Mouse (Mus musculus) liver, embryonic 14.5 days (tissue): Measurements from ENCODE around the gene Btbd1. TPM values are rescaled to one million over a fixed set of nuclear protein-coding genes. Genes with fewer than 3 reads are reported as not detected.

ENCODE experiments used
- ATAC-seq: fragments of 200-750 bp; cut with Nextera tagmentation; 2 replicates; pipeline ENCODE4 v1.8.0; 2017; ENCODE audit warnings: moderate number of reproducible peaks, mild to moderate bottlenecking, moderate library complexity; ENCODE audit not compliant: insufficient read depth
- DNase-seq, 3 experiments: peaks; one replicate each; pipeline ENCODE4 v3.0.0-alpha.2; 2012 to 2013; ENCODE audit warnings: low read depth in 3 of 3, low spot score in 3 of 3
- H3K27ac ChIP-seq: fragments of 300-500 bp; sonication (generic); 2 replicates; pipeline ENCODE4 v1.5.1; 2014; ENCODE audit warnings: moderate library complexity, mild to moderate bottlenecking, control low read depth, inconsistent platforms
- H3K27me3 ChIP-seq: fragments of 300-500 bp; sonication (generic); 2 replicates; pipeline ENCODE4 v1.6.1; 2014; ENCODE audit warnings: mild to moderate bottlenecking, low read length, moderate library complexity; ENCODE audit not compliant: control insufficient read depth, insufficient read depth
- H3K36me3 ChIP-seq: fragments of 300-500 bp; sonication (generic); replicated peaks from 2 replicates; pipeline ENCODE4 v1.6.1; 2014; ENCODE audit warnings: low read depth; ENCODE audit not compliant: control insufficient read depth, insufficient read depth
- H3K4me1 ChIP-seq, 2 experiments: fragments of 200-500 bp in 1 of 2; fragments of 300-500 bp in 1 of 2; sonication (generic) in 1 of 2; replicated peaks; 2 replicates each; pipeline ENCODE4 v1.6.1; 2012 to 2014; ENCODE audit warnings: antibody characterized with exemption in 1 of 2, inconsistent platforms in 1 of 2, low read length in 1 of 2; ENCODE audit not compliant: control insufficient read depth in 2 of 2, insufficient read depth in 2 of 2
- H3K4me2 ChIP-seq: fragments of 300-500 bp; sonication (generic); 2 replicates; pipeline ENCODE4 v1.6.1; 2014; ENCODE audit warnings: low read depth, mild to moderate bottlenecking, control low read depth, moderate library complexity
- H3K4me3 ChIP-seq, 2 experiments: fragments of 200-500 bp in 1 of 2; fragments of 300-500 bp in 1 of 2; sonication (generic) in 1 of 2; 2 replicates each; pipeline ENCODE4 v1.5.1; 2012 to 2014; ENCODE audit warnings: low read depth in 2 of 2, low read length in 2 of 2, mild to moderate bottlenecking in 2 of 2, control low read depth in 1 of 2, inconsistent platforms in 1 of 2, moderate library complexity in 1 of 2; ENCODE audit not compliant: insufficient read depth in 1 of 2
- H3K9ac ChIP-seq: fragments of 300-500 bp; sonication (generic); replicated peaks from 2 replicates; pipeline ENCODE4 v1.6.1; 2014; ENCODE audit warnings: mild to moderate bottlenecking, control low read depth, moderate library complexity
- H3K9me3 ChIP-seq: fragments of 300-500 bp; sonication (generic); 2 replicates; pipeline ENCODE4 v1.6.1; 2016; ENCODE audit warnings: low read length, mixed read lengths; ENCODE audit not compliant: control insufficient read depth
- CTCF ChIP-seq: IDR thresholded peaks from 2 replicates; pipeline ENCODE4 v1.5.1; 2016; ENCODE audit warnings: antibody characterized with exemption, low read depth, control low read depth
- EP300 ChIP-seq: IDR thresholded peaks from 2 replicates; pipeline ENCODE4 v1.6.1; 2016; ENCODE audit warnings: antibody characterized with exemption, low read depth
- WGBS: fragments of 180-500 bp; shearing (Covaris S2); extraction: QIAGEN DNeasy Blood & Tissue Kit; methylation state at CpG from one replicate; pipeline ENCODE4 v1.1.7; 2014; ENCODE audit not compliant: insufficient replicate concordance; 5-methylcytosine and 5-hydroxymethylcytosine counted together
- polyA plus RNA-seq, 2 experiments: library from polyadenylated mRNA; depleted of rRNA in 1 of 2; stranded (reverse) in 1 of 2; unstranded in 1 of 2; fragments of >200 nt; fragmentation: Nextera tagmentation in 1 of 2; extraction: Ambion mirVana in 1 of 2; gene quantifications; 2 replicates each; pipeline versions ENCODE4 v1.2.1 to v1.2.3; 2012 to 2014

Btbd1 gene
- polyA plus RNA-seq, 2 experiments, result 15.3 to 29.1 TPM

DNA sequence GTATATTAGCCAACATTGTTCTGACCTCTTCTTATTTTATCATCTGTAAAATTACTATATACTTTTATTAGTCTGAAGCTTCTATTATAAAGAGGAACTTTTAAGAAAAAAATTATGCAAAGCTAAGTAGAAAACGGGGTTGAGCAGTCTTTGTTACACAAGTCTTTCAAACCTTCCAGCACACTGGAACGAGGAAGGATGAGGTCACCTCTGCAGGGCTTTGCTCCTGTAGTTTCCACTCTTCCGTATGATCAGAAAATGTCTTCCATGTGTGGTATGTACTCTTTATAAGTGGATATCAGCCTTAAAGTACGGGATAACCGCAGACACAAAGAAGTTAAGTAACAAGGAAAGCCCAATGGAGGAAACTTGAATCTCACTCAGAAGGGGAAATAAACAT lies 6.2 kb upstream of the Btbd1 start:
- no peaks in the 10 kb centered on the region for H3K27me3 ChIP-seq
- TF ChIP-seq CTCF (no peak), EP300 (no peak)
- WGBS, result 64% methylated on average over 5 of the region's 5 CpGs
- no peaks in the 10 kb centered on the region for H3K36me3 ChIP-seq
- no peaks in the 10 kb centered on the region for H3K4me1 ChIP-seq
- H3K4me3 ChIP-seq, result no peak overlapping the region
- DNase-seq, result no peak
- no peaks in the 10 kb centered on the region for H3K9me3 ChIP-seq
- no peak overlapping the region for H3K4me2 ChIP-seq
- no peak for ATAC-seq
- no peak overlapping the region for H3K27ac ChIP-seq
- H3K9ac ChIP-seq, result no peak overlapping the region

DNA sequence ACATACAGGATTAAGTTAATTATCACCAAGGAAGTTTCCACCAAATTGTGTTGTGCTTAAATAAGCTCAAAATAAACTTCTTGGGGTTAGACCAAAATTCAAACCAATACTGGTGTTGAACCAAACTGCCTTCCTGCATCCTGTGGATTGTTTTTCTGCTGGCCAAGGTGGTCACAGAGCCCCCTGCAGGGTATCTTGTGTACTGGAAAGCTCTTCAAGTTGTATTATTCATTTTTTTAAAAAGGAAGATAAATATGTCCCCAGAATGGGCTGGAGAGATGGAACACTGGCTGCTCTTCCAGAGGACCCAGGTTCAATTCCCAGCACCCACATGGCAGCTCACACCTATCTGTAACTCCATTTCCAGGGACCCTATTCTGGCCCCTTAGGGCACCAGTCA lies 5.6 kb upstream of the Btbd1 start:
- DNase-seq (no peak), ATAC-seq (no peak)
- no peak for TF ChIP-seq EP300
- no peak for TF ChIP-seq CTCF
- H3K4me2 ChIP-seq, result no peak overlapping the region
- no peaks in the 10 kb centered on the region for H3K9me3 ChIP-seq
- no peaks in the 10 kb centered on the region for H3K36me3 ChIP-seq
- H3K27ac ChIP-seq, result no peak overlapping the region
- H3K27me3 ChIP-seq, result no peaks in the 10 kb centered on the region
- H3K9ac ChIP-seq, result no peak overlapping the region
- H3K4me1 ChIP-seq, result peaks cover 0 to 2% of the 10 kb centered on the region in 2 experiments; a peak in 2 of 4 replicates
- H3K4me3 ChIP-seq, result no peak overlapping the region

DNA sequence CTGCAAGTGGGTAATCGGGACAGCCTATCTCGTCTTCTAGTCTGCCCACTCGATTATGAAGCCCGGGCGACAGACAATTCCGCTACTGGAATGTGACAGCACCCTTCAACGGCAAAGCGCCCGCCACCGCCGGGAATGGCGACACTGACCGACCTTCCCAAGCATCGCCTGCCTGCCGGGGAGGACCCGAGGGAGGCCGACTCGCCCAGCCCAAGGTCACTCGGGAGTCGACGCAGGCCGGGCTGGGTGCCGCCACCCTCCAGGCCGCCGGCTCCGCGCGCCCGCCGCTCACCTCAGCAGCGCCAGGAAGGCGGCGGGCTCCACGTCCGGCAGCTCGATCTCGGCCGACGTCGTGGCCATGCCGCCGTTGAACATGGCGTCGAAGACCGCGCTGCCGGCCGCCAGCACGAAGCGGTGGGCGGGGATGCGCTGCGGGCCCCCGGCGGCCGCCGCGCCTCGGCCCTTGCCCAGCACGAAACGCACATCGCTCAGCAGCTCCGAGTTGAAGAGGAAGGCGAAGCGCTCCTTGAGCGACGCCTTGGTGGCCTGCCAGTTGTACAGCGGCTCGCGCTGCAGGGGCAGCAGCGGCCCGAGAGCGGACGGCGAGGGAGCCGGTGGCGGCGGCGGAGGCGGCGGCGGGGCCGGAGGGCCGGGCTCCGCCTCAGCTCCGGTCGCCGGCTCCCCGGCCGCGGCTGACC lies 401 bp downstream of the Btbd1 start:
- no peak for DNase-seq
- under 1% methylated on average over 74 of the region's 91 CpGs for WGBS
- H3K4me1 ChIP-seq, result peaks cover 13 to 22% of the 10 kb centered on the region in 2 experiments

DNA sequence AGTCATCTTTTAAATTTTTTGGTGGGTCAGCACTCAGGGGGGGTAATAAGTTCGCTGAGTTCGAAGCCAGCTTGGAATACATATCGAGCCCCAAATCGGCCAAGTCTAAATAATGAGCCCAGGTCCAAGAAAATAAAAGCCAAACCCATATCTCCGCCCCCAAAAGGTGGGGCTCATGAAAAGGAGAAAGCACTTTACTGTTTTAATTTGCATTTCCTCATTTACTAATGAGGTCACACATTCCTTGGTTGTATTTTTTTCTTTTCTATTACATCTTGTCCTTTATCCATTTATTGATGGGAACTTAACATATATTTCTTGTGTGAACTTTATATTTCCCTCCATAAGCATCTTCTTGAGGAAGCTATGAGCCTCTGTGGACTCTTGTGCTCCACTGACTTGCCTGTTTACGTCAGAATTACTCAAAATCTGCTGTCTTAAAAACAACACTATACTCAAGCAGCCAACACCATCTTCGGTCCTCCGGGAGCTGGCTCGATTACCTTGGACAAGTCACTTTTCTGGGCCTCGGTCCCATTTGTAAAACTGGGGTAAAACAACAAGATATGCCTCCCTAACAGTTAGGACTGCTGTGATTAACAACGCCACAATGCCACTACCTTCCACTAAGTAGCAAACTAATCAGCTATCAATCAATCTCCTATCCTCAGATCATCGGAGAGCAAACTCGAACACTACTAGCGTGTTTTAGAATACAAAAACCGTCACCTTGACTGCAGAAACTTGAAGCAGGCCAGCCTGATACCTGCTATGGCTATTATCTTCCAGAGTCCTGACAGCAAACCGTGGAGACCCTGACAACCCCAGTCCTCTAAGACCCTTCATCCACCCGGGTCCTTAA lies 1.2 kb downstream of the Btbd1 start:
- TF ChIP-seq EP300, result no peak
- no peak for TF ChIP-seq CTCF
- peak overlapping the region; percentile 94 for H3K4me2 ChIP-seq
- H3K9ac ChIP-seq, result peak overlapping the region; percentile 80
- H3K4me1 ChIP-seq, result peaks cover 13 to 22% of the 10 kb centered on the region in 2 experiments
- peak overlapping the region; percentile 65 for H3K27ac ChIP-seq
- no peak for DNase-seq
- no peaks in the 10 kb centered on the region for H3K36me3 ChIP-seq
- ATAC-seq, result no peak
- WGBS, result 18% methylated on average over 17 of the region's 17 CpGs
- peak overlapping the region; percentile 75 to 90 for H3K4me3 ChIP-seq
- no peaks in the 10 kb centered on the region for H3K27me3 ChIP-seq
- no peaks in the 10 kb centered on the region for H3K9me3 ChIP-seq

More for the DNA sequence above, 401 bp downstream of the Btbd1 start:
- Histone ChIP-seq H3K27me3 (no peaks in the 10 kb centered on the region), H3K36me3 (no peaks in the 10 kb centered on the region), H3K27ac (peak overlapping the region; percentile 65), H3K4me3 (peak overlapping the region; percentile 75 to 90), H3K4me2 (peak overlapping the region; percentile 94), H3K9me3 (no peaks in the 10 kb centered on the region), H3K9ac (peak overlapping the region; percentile 80)
- no peak for TF ChIP-seq EP300
- TF ChIP-seq CTCF, result no peak
- peak; percentile 65 for ATAC-seq

DNA sequence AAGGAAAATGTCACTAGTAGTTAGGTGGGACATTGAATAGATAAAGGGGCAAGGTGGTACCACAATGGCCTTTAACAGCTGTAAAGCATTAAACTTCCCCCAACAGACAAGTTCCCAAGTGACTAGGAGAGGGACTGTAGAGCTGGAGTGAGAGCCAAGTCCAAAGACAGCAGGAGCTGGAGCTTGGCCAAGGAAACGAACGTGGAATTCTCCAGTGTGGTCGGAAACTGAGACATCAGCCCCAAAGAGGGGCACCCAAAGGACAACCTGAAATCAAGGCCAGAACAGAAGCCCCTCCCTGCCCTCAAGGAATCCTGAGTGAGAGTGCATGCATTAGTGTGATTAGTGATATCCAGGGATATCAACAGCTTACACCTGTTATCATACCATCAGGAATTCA lies 3.9 kb downstream of the Btbd1 start:
- Histone ChIP-seq H3K4me1 (peaks cover 13 to 22% of the 10 kb centered on the region in 2 experiments), H3K4me2 (no peak overlapping the region), H3K9ac (no peak overlapping the region), H3K27me3 (no peaks in the 10 kb centered on the region), H3K36me3 (no peaks in the 10 kb centered on the region), H3K27ac (no peak overlapping the region), H3K4me3 (no peak overlapping the region), H3K9me3 (no peaks in the 10 kb centered on the region)
- DNase-seq (no peak), ATAC-seq (no peak)
- no peak for TF ChIP-seq CTCF
- TF ChIP-seq EP300, result no peak
- WGBS, result 80% methylated on average over 3 of the region's 3 CpGs
